Mouse (Mus musculus) cerebral cortex, adult 2 months (tissue): Measurements from ENCODE around the gene Fyn.

Experiments used
- WGBS: fragments of 180-500 bp; shearing (Covaris S2); methylation state at CpG from one replicate; pipeline ENCODE4 v1.1.7; 2018; 5-methylcytosine and 5-hydroxymethylcytosine counted together

The Fyn gene

GRCm38 (mm10) chr10:39612989-39613831, 244.6 kb downstream of the Fyn start:
- 39% methylated on average over 26 of the region's 26 CpGs for WGBS

- 39% methylated on average over 2 of the region's 2 CpGs for WGBS
These were observed 245.3 kb downstream of the Fyn start for GRCm38 (mm10) chr10:39613973-39614372.

DNA sequence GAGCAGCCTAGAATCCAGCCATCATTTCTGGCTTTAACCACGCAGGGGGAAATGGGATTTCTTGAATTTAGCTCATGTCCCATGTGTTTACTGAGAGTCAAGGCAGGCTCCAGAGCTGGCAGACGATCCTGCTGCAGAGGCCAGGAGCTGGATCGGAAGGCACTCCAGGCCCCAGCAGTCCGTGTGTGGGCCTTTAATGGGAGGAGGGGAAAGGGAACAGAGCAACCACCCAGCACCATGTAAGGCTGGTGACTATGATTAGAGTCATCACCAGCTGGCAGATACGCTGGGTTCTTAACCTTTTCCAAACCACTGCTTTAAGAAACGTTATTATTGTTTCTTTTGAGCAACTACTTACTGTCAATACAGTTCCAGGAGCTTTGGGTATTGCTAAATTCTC, 246.0 kb downstream of the Fyn start:
- 40% methylated on average over 6 of the region's 6 CpGs for WGBS
